Mouse (Mus musculus): ENCODE data around the gene Cul4a. TPM values are rescaled to one million over a fixed set of nuclear protein-coding genes. Genes with fewer than 3 reads are reported as not detected.
"Not testable (repeated sequence)": the region's sequence is repeated elsewhere in the genome, so short reads cannot be mapped to it uniquely, and the experiment has no call there.

The Cul4a gene
- polyA plus RNA-seq (2012), result 2.4 and 3.6 TPM in 2 replicates

DNA sequence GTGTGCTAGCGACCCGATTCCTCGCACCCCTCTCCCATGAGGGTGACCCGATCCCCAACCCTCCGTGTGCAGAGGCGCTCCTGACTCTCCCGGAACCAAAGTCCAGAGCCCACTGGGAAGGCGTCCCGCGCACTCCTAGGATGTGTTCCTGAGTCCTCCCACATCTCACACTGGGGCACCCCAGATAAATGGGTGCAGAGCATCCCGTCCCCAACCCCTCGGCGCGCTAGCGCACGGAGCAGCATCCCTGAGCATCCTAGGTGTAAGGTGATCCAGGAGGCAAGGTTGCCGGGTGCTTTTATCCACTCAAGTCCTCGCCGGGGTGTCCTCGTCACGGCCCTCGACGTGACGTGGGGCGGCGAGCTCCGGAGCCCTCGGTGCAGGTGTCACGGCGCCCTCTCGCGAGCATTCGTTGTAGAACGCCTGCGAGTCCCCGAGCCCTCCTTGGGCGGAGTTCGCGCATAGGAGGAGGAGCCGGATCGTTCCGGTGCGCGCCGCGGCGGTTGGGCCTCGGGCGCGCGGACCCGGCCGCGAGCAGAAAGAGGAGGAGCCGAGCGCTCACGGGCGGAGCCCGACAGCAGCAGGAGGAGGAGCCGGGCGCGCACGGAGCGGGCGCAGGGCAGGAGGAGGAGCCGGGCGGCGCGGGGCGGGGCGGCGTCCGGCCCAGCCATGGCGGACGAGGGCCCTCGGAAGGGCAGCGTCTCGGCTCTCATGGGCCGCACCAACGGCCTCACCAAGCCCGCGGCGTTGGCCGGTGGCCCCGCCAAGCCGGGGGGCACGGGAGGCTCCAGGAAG, at the start of gene Cul4a, which contains the start of gene Pcid2:
Gene Cul4a, plus strand, starts transcription at position 535 of the 795 bp plus-strand sequence.
Gene Pcid2, minus strand, starts transcription at position 373 of the 795 bp plus-strand sequence.
- peaks cover 43% of the 10 kb centered on the region for H3K36me3 ChIP-seq (ENCODE audit: control insufficient read depth)
- H3K4me1 ChIP-seq (ENCODE audit: control insufficient read depth), result peaks cover 57% of the 10 kb centered on the region
- no peaks in the 10 kb centered on the region for H3K27me3 ChIP-seq (ENCODE audit: control insufficient read depth)
- TF ChIP-seq GATA1 (IDR thresholded peaks at IDR 0.05; ENCODE audit: low read length), result no peak
- TF ChIP-seq TAL1 (IDR thresholded peaks at IDR 0.05; ENCODE audit: low read length), result no peak
- H3K4me3 ChIP-seq (replicated peaks), result peak within 1 kb of the TSS; percentile 99
- no peaks in the 10 kb centered on the region for H3K9me3 ChIP-seq (ENCODE audit: control insufficient read depth, low read length)

DNA sequence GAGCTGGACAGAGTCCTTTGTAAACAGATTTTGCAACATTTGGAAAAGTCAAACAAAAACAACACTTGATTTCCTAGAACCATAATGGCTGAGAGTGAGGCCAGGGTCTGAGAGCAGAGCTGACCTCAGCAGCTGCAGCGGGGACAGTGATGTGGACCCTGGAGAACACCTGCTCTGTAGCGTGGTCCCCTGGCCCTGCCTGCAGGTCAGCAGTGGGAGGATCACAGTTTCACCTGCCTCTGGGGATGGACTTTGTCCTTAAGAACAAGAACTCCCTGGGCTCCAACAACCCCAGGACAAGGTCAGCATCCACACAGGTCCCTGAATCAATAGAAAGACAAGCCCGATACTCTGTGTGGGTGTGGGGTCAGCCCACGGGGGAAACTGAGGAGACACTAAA, 48.1 kb upstream of the Cul4a start:
- no peak for TF ChIP-seq TAL1 (IDR thresholded peaks at IDR 0.05; ENCODE audit: low read length)
- H3K27me3 ChIP-seq (ENCODE audit: control insufficient read depth), result no peaks in the 10 kb centered on the region
- peaks cover 2% of the 10 kb centered on the region for H3K4me1 ChIP-seq (ENCODE audit: control insufficient read depth)
- H3K9me3 ChIP-seq (ENCODE audit: control insufficient read depth, low read length), result no peaks in the 10 kb centered on the region
- no peaks in the 10 kb centered on the region; the same call in 1 of the 2 replicates for H3K36me3 ChIP-seq (ENCODE audit: control insufficient read depth)
- H3K4me3 ChIP-seq (replicated peaks), result no peak overlapping the region

- Histone ChIP-seq H3K4me3 (replicated peaks) (peak within 1 kb of the TSS; percentile 56), H3K27me3 (ENCODE audit: control insufficient read depth) (no peaks in the 10 kb centered on the region), H3K36me3 (ENCODE audit: control insufficient read depth) (peaks cover 8% of the 10 kb centered on the region; the same call in 1 of the 2 replicates), H3K9me3 (ENCODE audit: control insufficient read depth, low read length) (no peaks in the 10 kb centered on the region), H3K4me1 (ENCODE audit: control insufficient read depth) (peaks cover 10% of the 10 kb centered on the region)
- TF ChIP-seq GATA1 (IDR thresholded peaks at IDR 0.05; ENCODE audit: low read length), result no peak
- no peak for TF ChIP-seq TAL1 (IDR thresholded peaks at IDR 0.05; ENCODE audit: low read length)
Observed at GRCm38 (mm10) chr8:13060441-13061150, 44.8 kb upstream of the Cul4a start, which contains the start of gene Proz. Gene Proz (plus strand): TSS chr8:13060914.

DNA sequence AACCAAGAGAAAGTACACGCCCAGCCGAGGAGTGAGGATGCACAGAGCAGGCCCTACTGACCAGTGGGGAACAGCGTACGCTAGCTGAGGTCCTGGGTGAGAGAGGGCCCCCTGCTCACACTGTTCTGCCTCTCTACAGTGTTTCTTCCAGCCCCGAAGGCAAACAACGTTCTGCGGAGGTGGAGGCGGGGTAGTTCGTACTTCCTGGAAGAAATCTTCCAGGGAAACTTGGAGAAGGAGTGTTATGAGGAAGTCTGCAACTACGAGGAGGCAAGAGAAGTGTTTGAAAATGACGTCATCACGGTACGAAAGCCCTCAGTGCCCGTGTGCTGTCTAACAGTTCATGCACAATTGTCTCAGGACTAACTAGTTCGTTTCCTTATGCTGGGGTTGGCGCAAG, 42.3 kb upstream of the Cul4a start:
- TF ChIP-seq TAL1 (IDR thresholded peaks at IDR 0.05; ENCODE audit: low read length) (no peak), GATA1 (IDR thresholded peaks at IDR 0.05; ENCODE audit: low read length) (no peak)
- no peaks in the 10 kb centered on the region for H3K27me3 ChIP-seq (ENCODE audit: control insufficient read depth)
- peaks cover 12% of the 10 kb centered on the region; the same call in 1 of the 2 replicates for H3K36me3 ChIP-seq (ENCODE audit: control insufficient read depth)
- no peaks in the 10 kb centered on the region for H3K9me3 ChIP-seq (ENCODE audit: control insufficient read depth, low read length)
- H3K4me3 ChIP-seq (replicated peaks), result no peak overlapping the region
- H3K4me1 ChIP-seq (ENCODE audit: control insufficient read depth), result peaks cover 10% of the 10 kb centered on the region

- Histone ChIP-seq H3K4me3 (replicated peaks) (no peak overlapping the region), H3K27me3 (ENCODE audit: control insufficient read depth) (no peaks in the 10 kb centered on the region), H3K4me1 (ENCODE audit: control insufficient read depth) (no peaks in the 10 kb centered on the region; the same call in 1 of the 2 replicates), H3K36me3 (ENCODE audit: control insufficient read depth) (peaks cover 55% of the 10 kb centered on the region), H3K9me3 (ENCODE audit: control insufficient read depth, low read length) (no peaks in the 10 kb centered on the region)
- TF ChIP-seq TAL1 (IDR thresholded peaks at IDR 0.05; ENCODE audit: low read length), result no peak
- no peak for TF ChIP-seq GATA1 (IDR thresholded peaks at IDR 0.05; ENCODE audit: low read length)
Observed at GRCm38 (mm10) chr8:13073255-13073654, 32.2 kb upstream of the Cul4a start.

DNA sequence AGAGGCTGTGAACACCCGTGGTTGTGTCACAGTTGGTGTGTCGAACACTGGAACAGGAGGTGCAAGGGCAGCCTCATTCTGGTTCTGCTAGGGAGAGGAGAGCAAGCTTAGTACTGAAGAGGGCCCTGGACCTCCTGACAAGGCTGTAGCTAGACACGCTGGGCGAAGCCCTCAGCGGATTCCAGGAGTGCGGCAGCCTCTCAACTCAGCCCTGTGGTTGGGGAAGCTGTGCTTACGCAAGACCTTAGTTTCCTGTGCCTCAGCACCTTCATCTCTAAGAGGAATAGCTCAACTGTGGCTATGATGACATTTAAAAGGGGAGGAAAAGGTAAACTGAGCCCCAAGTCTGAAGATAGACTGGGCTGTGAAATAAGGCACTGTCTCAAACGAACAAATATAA, 30.4 kb upstream of the Cul4a start:
- no peaks in the 10 kb centered on the region for H3K27me3 ChIP-seq (ENCODE audit: control insufficient read depth)
- no peaks in the 10 kb centered on the region; the same call in 1 of the 2 replicates for H3K4me1 ChIP-seq (ENCODE audit: control insufficient read depth)
- H3K4me3 ChIP-seq (replicated peaks), result no peak overlapping the region
- TF ChIP-seq TAL1 (IDR thresholded peaks at IDR 0.05; ENCODE audit: low read length), result no peak
- no peak for TF ChIP-seq GATA1 (IDR thresholded peaks at IDR 0.05; ENCODE audit: low read length)
- H3K36me3 ChIP-seq (ENCODE audit: control insufficient read depth), result peaks cover 73% of the 10 kb centered on the region
- H3K9me3 ChIP-seq (ENCODE audit: control insufficient read depth, low read length), result no peaks in the 10 kb centered on the region

DNA sequence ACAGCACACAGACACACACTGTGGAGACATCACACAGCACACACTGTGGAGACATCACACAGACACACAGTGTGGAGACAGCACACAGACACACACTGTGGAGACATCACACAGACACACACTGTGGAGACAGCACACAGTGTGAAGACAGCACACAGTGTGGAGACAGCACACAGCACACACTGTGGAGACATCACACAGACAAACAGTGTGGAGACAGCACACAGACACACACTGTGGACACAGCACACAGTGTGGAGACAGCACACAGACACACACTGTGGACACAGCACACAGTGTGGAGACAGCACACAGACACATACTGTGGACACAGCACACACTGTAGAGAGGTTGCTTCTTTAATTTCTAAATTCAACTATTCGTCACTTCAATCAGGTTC, 29.8 kb upstream of the Cul4a start:
- not testable (repeated sequence) for H3K4me1 ChIP-seq (ENCODE audit: control insufficient read depth); H3K4me3 ChIP-seq (replicated peaks); H3K9me3 ChIP-seq (ENCODE audit: control insufficient read depth, low read length); H3K27me3 ChIP-seq (ENCODE audit: control insufficient read depth)
- peaks cover 78% of the 10 kb centered on the region for H3K36me3 ChIP-seq (ENCODE audit: control insufficient read depth)

GRCm38 (mm10) chr8:13077542-13077941, 27.9 kb upstream of the Cul4a start:
- Histone ChIP-seq H3K36me3 (ENCODE audit: control insufficient read depth) (peaks cover 97% of the 10 kb centered on the region), H3K4me1 (ENCODE audit: control insufficient read depth) (no peaks in the 10 kb centered on the region; the same call in 1 of the 2 replicates), H3K27me3 (ENCODE audit: control insufficient read depth) (no peaks in the 10 kb centered on the region), H3K9me3 (ENCODE audit: control insufficient read depth, low read length) (no peaks in the 10 kb centered on the region), H3K4me3 (replicated peaks) (no peak overlapping the region)
- no peak for TF ChIP-seq TAL1 (IDR thresholded peaks at IDR 0.05; ENCODE audit: low read length)
- TF ChIP-seq GATA1 (IDR thresholded peaks at IDR 0.05; ENCODE audit: low read length), result no peak

- Histone ChIP-seq H3K4me3 (replicated peaks) (peak overlapping the region; percentile 99), H3K36me3 (ENCODE audit: control insufficient read depth) (peaks cover 44% of the 10 kb centered on the region), H3K27me3 (ENCODE audit: control insufficient read depth) (no peaks in the 10 kb centered on the region), H3K4me1 (ENCODE audit: control insufficient read depth) (peaks cover 51% of the 10 kb centered on the region), H3K9me3 (ENCODE audit: control insufficient read depth, low read length) (no peaks in the 10 kb centered on the region)
- no peak for TF ChIP-seq TAL1 (IDR thresholded peaks at IDR 0.05; ENCODE audit: low read length)
- TF ChIP-seq GATA1 (IDR thresholded peaks at IDR 0.05; ENCODE audit: low read length), result no peak
Observed at GRCm38 (mm10) chr8:13104691-13105086, 732 bp upstream of the Cul4a start.

Measured in erythroblast, embryonic 14.5 days (primary cell).